Mouse (Mus musculus) brain, adult 2 months (tissue): ENCODE data around the gene Nme6.
A peak's percentile ranks its signal among the peaks of the same experiment; 100 is the strongest.

Source experiments
- DNase-seq: peaks from one replicate; pipeline ENCODE4 v3.0.0; 2011; ENCODE audit warnings: low read depth, low spot score

Nme6 gene

DNA sequence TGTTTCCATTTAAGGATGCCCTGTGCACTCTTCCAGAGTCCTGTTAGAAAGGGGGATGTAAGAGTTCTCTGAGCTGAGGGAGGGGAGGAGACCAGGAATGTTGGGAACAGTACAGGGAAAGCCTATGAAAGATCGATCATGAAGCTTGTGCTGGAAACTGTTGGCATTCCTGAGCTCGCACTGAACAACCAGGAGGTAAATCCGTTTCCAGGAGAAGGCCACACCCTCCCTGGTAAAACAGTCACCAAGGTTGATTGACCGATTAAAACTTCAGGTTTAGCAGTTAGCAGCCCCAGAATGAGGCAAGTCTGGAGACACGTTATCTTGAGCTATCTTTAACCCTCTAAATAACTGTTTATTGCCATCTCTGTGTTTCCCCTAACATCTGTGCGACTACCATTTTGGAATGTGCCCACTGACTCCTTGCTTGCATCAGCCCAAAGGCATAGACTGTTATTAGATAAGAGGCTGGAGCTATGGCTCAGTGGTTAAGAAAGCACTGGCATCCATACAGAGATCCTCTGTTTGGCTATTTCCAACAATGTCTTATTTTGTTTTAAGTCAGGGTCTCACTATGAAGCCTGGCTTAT lies 38.5 kb downstream of the Nme6 start:
- no peak for DNase-seq

DNA sequence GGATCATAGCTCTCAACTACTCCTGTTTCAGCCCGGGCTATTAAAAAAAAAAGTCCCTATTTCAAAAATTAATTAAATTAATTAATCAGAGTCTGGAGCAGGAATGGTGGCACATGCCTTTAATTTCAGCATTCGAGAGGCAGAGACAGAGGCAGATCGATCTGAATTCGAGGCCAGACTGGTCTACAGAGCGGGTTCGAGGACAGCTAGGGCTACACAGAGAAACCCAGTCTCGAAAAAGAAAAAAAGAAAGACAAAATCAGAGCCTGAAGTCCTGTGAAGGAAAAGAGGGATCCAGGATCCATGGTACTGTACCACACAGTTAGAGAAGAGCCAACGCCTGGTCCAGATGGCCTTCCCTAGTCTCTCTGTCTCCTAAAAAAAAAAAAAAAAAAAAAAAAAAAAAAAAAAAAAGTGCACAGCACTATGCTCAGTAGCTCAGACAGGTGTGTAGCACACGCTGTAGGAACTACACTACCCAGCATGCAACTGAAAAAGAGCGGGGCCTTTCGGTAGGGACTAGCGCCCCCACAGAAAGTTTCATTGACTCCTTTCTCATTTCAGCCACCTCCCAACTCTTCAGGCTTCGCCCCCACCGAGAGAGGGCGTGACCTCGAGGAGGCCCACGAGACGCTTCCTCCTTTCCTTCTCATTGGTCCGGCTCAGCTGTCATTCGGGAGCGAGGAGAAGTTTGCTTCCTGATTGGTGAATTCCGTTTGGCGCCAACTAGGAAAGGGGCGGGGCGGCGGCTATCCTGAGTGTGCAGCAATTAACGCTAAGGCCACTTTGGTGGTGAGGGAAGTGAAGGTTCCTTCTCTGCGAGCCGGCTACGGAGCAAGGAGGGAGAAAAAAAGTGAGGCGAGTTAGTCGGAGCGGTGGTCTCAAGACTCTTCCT lies 42.5 kb downstream of the Nme6 start, which contains the start of gene Cdc25a:
Gene Cdc25a (plus strand): TSS at position 783 of the 895 bp plus-strand sequence.
- DNase-seq, result peak; percentile 100

DNA sequence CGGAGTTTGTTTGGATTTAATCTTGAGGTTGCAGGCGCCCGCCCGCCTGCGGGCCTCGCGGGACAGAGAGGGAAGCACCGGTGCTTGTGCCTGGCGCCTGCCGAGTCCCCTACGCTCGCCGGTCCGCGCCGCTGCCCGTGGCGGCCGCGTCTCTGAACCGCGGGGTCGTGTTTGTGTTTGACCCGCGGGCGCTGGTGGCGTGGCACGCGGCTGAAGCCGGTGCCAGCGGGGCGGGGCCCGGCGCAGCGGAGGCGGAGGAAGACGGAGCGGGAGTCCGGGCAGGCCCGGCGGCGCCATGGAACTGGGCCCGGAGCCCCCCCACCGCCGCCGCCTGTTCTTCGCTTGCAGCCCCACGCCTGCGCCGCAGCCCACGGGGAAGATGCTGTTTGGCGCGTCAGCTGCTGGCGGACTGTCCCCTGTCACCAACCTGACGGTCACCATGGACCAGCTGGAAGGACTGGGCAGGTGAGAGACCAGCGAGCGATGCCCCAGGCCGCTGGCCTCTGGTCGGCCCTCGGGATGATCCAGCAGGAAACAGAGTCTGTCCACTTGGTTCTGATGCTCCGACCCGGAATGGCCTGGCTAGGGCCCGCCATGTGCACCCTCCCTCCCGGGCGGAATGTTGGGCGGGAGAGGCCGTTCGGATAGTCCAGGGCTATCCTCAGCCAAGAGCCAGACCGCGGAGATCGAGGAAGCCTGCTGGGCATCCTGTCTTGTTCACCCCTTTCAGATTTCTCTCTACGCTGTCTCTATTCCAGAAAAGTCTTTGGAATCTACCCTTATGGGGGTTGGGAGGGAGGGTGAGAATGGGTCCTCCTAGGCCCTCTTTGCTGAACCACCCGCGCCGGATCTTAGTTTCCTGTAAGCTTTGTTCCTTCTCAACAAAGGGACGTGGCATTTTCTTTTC lies 43.4 kb downstream of the Nme6 start:
- peak; percentile 66 for DNase-seq

GRCm38 (mm10) chr9:109876756-109877155 lies 44.2 kb downstream of the Nme6 start:
- no peak for DNase-seq

DNA sequence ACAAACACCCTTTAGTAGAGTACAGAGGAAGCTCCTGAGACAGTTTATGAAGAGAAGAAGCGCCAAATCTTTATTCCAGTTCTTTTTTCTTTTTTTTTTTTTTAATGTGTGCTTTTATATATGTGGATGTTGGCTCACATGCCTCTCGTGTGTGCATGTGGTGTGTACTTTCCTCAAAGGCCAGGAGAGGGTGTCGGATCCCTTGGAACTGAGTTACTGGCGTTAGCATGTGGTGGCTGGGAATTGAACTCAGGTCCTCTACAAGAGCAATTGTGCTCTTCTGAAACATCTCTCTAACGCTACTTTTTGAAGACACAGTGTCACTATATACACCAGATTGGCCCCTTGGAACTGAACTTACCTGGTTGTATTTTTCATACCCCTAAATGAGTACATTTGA lies 45.1 kb downstream of the Nme6 start:
- no peak for DNase-seq

DNA sequence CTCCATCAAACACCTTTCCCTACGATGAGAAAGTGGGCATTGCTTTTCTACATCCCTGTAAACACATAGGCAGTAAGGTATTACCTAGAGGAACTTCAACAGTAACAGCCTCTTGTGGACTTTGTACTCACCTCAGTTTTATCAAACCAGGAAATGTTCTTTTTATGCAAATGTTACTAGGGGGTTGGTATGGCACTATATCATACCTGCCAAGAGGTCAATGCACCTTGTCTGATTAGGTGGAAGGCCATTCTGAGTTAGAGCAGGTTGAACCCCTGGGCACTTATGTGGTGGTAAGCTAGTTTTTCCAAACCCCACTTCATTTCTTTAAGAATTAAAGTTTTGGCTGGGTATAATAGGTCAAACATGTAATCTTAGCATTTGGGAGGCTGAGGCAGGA lies 46.8 kb downstream of the Nme6 start:
- DNase-seq, result no peak

DNA sequence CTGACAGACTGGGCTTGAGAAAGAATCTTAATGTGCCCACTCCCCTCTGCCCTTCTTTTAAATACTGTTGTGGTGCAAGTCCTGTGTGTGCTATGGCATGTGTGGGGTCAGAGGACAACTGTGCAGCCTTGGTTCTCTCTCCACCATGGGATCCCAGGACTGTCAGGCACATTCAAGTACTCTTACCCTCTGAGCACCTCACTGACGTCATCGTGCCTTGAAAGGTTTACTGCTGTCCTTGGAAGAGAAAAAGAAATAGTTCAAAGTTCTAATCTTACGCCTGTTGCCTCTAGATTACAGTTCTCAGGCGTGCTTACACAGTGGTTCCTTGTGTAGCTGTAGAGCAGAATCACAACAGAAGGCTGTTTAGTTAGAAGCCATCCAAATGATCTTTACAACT lies 53.7 kb downstream of the Nme6 start:
- no peak for DNase-seq

- DNase-seq, result no peak
Measured at GRCm38 (mm10) chr9:109887321-109887720, 54.8 kb downstream of the Nme6 start.

DNA sequence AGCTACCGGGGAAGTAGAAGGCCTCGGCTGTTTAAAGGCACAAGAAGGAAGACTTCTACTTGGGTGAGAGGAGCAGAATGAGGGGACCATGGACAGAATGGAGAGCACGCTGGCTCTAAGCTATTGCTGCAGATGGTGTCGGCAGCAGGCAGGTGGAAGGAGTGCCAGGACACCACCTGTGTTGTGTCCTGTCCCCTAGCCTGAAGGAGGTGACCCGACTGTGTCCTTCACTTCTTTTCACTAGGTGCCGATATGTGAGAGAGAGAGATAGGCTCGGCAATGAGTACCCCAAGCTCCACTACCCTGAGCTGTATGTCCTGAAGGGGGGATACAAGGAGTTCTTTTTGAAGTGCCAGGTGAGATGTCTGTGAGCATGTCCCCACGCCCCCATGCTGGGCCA lies 59.0 kb downstream of the Nme6 start:
- DNase-seq, result peak; percentile 81
